Mouse (Mus musculus) lung, postnatal 4 days (tissue): ENCODE results near the gene Nf1.
"Not testable (repeated sequence)": the region's sequence is repeated elsewhere in the genome, so short reads cannot be mapped to it uniquely, and the experiment has no call there.

Source experiments
- DNase-seq, 2 experiments: peaks; one replicate each; pipeline ENCODE4 v3.0.0; 2021

The Nf1 gene

DNA sequence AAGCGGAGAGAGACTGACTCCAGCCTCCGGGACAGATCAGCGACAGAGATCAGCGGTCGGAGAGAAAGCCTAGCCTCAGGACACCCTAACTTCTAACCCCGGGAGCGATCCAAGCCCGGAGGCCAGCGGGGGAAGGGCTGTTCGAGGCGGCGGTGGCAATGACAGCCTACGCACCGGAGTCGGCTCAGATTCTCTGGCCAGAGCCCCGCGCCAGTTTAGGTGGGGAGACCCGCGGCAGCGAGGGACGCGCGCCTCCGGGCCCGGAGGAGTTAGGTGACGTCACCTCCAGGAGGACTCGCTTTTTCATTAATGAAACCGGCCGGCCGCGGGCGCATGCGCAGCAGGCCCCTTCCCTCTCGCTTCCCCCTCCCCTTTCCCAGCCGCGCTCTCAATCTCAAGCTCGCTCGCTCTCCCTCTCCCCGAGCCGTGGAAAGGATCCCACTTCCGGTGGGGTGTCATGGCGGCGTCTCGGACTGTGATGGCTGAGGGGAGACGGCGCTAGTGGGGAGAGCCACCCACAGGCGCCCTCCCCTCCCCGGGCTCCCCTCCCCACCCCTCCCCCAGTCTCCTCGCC is at the start of gene Nf1:
Gene Nf1 (plus strand): TSS at position 460 of the 574 bp plus-strand sequence.
- DNase-seq: peak; percentile 96 to 97

DNA sequence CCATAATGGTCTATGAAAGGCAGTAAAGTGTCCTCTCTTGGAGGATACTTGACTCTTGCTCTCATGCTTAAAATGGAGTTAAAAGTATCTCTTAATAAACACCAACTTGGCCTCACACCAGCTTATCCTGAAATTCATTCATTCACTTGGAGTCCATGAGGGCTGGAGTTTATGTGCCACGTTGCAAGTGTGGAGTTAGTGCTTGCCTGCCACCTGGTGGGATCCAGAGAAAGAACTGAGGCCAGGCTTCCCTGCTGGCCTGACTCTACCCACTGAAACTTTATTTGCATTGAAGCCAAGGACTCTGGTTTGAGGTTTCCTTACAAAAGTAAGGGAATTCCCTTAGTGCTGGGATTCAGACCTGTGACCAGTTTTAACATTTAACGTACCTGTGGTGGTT is 49.0 kb upstream of the Nf1 start:
- peak; percentile 65 to 69 for DNase-seq

DNA sequence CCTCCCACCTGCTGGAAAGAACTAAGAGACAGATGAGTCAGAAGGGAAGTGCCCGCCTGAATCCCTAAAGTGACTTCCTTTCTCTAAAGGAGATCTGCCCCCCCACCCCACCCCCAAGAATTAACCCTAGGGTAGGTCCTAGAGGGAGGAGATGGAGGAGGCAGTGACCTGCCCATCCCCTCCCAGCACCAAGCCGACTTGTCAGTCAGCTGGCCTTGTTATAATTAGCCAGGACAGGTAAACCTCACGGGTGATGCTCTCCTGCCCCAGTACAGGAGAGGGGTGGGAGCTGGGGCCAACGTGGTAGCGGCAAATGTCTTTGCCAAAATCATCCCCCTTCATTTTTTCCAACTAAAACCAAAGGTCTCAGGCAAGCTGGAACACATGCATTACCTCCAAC is 47.8 kb upstream of the Nf1 start:
- no peak for DNase-seq

DNA sequence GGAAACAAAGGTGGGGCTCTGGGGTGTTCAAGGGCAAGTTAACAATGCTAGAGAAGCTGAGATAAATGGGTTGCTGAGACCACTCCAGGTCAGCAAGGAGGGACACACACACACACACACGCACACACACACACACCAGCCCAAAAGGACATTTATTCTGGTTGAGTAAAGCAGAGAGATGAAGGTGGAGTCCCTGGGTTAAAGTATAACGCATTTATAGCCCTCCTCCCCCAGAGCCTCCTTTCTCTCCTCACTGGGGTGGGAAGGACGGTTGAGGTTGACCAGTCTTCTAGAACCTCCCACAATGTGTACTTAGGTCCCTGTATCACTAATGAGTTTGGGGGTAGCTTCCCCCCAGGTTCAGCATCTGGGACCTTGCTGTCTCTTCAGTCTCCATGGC is 47.4 kb upstream of the Nf1 start:
- no peak for DNase-seq

DNA sequence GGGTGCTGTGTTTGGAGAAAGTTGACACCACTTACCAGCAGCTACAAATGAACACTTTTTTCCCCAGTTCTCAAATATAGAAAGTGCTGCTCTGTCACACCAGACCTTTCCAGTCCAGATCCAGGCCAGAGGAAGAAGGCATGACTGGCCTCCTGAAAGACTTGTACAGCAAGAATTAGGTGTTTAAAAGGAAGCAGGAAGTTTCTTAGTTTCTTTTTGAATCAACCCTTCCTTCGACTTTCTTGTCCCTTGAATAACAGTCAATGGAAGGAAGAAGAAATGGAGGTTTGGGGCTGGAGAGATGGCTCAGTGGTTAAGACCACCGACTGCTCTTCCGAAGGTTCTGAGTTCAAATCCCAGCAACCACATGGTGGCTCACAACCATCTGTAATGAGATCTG is 46.5 kb upstream of the Nf1 start:
- DNase-seq: no peak

DNA sequence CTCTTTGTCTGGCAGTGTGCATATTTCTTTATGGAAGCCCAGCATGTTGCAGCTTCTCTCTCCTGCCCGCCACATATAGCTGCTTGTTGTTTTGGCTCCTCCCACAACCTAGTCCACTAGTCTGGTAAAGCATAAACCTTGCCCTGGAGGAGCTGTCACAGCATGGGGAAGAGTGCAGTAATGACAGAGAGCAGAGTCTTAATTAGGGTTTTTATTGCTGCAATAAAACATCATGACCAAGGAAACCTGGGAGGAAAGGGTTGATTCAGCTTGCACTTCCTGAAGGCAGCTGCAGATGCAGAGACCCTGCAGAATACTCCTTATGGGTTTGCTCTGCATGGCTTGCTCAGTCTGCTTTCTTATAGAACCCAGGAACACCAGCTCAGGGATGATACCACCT is 45.5 kb upstream of the Nf1 start:
- DNase-seq: no peak

DNA sequence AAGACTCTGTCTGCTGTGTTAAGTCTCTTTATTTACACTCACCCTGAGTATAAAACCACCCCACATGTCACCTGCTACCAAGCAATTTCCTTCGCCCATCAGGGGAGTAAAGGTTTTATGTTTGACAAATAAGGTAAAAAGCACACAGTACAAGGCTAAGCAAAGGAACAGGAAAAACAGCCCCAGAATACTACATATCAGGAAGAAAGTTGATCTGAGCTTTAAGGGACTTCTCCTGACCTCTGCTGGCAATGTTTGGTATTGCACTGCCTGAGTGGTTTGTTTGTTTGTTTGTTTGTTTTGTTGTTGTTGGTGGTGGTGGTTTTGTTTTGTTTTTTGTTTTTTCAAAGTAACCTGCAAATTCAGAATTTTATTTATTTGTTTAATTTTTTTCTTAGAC is 43.3 kb upstream of the Nf1 start:
- DNase-seq: peak in 1 of 2 experiments; percentile 59

DNA sequence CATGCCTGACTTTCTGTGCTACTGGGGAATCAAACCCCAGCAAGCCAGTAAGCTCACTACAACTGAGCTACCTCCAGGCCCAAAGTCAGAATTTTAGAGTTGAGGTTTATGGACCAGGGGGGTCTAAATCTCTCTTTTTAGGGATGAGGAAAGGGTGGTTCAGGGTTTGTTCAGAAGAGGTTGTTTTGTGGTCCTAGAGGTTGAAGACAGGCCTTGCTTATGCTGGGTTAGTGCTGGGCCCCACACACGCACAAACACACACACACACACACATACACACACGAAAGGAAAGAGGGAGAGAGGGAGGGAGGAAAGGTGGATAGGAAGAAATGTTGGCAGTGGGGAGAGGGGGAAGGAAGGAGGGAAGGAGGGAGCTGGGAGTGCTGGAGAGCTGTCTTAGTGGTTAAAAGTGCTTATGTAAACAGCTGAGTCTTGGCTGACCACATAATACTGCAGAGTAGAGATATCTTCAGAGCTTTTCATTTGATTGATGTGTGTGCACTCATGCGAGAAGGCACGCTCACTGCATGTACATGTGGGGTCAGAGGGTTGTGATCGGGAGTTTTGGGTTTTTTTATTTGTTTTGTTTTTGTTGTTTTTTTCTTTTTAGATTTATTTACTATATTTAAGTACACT is 42.5 kb upstream of the Nf1 start, which contains the start of gene Gm9964:
Gene Gm9964 (minus strand): TSS at position 51 of the 636 bp plus-strand sequence.
- no peak for DNase-seq

DNA sequence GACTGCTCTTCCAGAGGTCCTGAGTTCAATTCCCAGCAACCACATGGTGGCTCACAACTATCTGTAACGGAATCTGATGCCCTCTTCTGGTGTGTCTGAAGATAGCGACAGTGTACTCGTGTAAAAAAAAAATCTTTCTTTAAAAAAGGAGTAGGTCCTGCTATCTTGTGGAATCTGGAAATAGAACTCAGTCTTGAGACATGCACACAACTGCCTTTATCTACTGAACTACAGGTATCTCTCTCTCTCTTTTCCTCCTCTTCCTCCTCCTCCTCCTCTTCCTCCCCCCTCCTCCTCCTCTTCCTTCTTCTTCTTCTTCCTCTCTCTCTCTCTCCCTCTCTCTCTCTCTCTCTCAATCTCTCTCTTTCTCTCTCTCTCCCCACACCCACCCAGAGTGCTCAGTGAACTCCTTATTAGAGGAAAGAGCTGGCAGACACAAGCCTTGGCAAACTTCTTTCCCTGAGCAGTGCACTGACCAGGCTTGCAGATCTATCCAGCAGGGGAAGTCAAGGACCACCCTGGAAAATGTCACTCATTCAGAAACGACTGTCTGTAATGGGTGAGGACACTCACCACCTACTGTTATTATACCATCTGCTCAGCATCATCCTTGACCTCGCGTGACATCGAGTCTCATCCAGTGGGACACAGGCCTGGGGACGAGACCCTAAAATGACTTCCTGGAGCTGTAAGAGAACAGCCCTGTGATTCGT is 39.6 kb upstream of the Nf1 start:
- no peak for DNase-seq

DNA sequence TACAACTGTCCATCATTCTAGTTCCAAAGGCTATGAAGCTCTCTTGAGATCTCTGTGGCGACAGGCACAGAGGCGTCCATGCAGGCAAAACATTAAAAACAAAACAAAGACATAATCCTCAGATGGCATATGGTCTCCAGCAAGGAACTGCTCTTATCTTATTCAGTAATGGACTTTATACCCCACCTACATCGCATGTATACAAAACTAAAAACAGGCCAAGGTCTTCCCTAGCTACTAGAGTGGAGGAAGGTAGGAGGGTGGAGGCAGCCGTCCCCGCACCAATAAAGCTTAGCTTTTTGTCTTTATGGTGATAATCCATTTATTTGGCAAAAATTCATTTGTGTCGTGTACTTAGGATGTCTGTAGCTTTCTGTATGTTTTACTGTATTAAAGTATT is 36.4 kb upstream of the Nf1 start:
- DNase-seq: no peak

DNA sequence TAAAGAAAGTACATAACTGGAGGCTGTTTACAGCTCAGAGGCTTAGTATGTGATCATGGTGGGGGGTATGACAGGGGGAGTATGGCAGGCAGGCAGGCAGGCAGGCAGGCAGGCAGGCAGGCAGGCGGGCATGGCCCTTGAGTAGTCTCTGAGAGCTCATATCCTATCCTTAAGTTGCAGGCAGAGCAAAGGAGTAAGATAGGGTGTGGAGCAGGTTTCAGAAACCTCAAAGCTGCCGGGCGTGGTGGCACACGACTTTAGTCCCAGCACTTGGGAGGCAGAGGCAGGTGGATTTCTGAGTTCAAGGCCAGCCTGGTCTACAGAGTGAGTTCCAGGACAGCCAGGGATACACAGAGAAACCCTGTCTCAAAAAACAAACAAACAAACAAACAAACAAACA is 35.2 kb upstream of the Nf1 start:
- DNase-seq: not testable (repeated sequence)

DNA sequence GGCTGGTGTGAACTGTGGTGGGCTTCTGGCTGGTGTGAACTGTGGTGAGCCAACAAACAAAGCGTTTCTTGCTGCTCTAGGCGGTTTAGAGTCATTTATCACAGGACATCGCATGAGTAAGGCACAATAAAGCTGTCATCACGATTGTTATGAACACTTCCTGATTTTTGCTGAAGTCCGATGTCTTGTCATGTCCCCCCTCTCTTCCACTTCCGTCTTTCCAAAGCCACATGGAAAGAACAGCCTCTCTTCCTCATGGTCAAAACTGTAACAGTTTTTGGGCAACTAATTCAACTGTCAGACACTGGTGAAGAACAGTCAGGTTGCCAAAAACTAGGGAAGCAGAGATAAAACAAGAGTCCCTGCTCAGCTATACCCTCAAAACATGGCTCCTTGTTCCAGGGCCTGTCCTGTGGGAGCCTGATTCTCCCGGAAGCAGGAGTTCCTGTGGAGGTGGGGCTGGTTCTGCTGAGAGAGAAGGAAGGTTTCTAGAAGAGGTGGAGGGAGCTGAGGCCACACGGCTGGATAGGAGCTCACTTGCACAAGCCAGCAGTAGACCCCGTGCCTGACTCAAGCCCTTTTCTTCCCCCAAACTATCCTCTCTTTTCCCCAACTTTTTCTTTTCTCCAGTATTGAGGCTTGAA is 33.7 kb upstream of the Nf1 start:
- peak; percentile 21 to 31 for DNase-seq

DNA sequence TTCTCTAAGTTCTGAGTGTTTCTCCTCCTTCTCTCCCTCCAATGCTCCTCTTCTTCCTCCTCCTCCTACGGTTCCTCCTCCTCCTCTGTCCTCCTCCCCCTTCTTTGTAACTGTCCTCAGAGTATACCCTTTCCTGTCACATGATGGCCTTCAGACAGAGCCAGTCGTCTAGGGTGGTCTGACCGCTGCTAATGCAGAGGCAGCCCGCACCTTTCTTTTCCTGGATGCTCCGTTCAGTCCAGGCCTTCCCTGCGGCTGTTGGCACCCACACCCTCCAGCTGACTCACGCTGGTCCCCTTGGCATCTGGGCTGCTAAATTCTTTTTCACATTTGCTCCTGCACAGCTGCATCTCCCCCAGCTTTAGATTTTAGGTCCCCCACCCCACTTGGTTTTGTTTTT is 33.0 kb upstream of the Nf1 start:
- DNase-seq: peak; percentile 50 to 60

DNA sequence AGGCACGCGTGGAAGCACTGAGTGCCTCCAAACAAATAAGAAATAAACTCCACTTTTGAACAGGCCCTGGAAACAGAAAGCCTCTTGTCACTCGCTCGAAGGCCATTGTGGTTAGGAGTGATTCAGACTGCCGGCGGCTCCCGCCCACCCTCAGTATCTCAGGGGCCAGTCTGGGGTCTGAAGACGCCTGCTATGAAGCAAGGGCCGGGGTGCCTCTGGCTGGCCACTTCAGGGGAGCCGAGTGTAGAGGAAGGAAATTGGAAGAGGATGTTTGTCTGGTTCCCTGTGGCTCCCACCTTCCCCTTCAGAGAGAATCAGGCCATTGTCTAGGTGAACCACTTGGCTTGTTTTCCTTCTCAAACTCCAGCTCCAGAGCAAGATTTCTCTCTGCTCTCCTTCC is 32.5 kb upstream of the Nf1 start:
- DNase-seq: peak; percentile 75 to 83

DNA sequence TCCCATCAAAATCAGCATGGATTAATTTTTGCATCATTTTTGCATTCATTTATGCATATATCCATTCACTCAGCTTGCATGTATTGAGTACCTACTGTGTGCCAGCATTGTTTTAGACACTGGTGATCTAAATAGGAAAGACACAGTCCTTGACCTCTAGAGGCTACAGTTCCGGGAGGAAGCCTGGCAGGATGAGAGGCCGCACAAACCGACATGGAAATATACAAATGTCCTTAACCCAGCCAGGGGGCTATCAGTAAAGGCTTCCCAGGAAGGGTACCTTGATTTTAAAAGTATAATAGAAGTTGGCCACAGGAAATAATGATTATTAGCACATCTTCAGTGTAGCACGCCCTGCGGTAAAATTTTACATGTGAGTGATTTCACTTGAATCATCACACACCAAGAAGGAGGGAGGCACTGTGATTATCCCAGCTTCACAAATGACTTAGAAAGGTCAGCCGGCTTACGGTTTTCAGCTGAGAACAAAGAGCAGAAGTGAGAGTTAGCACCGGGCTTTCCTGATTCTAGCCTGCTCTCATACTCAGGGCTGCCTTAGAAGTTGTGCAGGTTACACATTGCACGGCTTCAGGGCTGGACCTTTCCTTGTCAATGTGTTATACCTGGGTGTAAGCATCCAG is 31.8 kb upstream of the Nf1 start:
- DNase-seq: peak; percentile 20 to 32

DNA sequence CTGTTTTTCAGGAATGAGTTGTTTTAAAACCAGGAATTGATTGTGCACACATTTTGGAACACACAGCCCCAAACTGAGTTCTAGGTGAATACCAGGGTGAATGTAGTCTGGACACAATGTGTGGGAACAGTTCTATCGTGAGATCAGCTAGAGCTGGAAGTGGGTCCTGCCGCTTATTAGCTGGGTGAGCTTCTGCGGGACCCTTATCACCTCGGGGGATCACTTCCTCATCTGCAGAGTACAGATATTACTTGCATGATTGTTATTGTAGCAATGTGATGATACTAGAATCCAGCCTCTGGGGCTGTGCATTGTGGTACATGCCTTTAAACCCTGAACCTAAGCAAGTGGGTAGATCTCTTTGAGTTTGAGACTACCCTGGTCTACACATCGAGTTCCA is 29.0 kb upstream of the Nf1 start:
- no peak for DNase-seq

DNA sequence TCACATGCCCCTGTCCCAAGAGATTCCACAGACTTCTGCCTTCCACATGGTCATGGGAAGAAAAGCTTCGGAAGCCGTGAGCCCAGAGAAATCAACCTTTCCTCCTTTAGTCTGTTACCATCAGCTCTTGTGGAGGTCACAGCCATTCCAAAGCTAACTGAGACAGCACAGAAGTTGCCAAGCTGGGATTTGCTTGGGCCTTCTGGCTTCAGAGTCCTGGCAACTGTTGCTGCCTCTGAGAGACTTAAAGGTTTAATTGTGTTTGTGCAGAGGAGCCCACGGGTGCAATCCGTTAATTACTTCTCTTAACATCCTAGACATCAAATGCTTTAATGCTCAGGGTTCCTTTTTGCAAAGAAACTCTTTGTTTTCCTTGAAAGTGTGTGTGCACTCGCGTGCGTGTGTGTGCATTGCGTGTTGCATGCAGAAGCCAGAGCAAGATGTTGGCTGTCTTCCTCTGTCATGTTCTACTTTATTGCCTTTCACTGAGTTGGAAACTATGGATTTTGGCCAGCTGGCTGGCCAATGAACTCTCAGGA is 22.6 kb upstream of the Nf1 start:
- no peak for DNase-seq

DNA sequence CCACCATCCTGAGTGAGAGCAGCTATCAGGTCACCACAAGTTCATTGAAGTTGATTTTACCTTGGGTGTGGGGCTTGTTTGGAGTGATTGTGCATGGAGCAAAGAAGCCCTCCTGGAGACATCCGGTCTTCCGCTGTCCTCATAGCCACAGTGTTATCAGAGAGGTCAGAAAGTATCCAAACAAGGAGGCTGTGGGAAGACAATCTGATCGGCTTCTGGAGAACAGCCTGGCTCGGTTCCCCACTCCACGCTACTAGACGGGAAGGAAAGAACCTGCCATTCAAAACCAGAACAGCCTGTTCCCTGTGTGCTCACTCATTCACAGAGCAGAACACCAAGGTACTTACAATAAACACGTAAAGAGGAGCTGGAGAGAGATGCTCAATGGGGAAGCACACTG is 19.7 kb upstream of the Nf1 start:
- DNase-seq: peak; percentile 11 to 45

DNA sequence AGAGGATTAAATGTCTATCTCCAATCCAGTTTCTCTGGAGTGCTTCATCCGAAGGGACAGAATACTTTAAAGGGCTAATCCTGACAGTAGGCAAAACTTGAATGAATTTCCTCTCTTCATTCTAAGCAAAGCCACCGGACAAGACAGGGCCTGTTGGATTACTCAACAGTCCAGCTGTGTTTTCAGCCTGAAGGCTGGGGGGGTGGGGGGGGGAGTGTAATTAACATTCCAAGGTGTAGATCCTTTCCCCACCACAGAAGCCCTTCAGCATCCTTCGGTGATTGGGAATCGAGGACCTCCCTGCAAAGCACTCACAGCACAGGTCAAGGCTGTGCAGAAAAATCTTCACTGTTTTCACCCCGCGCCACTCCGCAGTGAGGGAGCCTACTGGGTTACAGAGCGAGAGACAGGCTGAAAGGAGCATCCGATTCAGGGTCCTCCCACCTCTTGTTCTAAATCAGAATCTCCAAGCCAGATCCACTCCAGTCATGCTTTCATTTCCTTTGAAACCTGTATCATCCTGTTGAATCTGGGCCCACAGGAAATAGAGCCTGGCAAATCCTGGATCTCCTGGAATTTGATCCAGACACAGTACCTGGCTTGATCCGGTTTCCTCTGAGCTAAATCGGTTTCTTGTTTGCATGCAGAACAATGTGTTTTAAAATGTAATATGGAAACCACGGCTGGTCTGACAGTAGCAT is 15.4 kb upstream of the Nf1 start:
- DNase-seq: no peak

DNA sequence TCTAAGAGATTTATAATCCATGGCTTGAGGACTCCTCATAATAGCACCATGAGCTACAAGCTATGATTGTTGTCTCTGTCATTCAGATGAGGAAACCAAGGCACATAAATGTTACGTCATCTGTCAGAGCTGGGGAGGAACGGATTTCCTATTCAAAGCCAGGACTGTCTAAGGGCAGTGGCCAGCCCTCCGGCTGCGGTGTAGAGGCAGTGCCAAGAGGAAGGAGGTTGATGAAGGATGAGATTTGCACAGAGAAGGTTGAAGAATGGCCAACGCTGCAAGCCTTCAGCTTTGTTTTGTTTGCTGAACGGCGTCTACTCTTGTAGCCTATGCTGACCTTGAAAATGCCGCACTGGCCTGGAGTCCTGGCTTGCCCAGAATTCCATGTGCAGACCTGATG is 13.8 kb upstream of the Nf1 start:
- peak; percentile 21 to 49 for DNase-seq

DNA sequence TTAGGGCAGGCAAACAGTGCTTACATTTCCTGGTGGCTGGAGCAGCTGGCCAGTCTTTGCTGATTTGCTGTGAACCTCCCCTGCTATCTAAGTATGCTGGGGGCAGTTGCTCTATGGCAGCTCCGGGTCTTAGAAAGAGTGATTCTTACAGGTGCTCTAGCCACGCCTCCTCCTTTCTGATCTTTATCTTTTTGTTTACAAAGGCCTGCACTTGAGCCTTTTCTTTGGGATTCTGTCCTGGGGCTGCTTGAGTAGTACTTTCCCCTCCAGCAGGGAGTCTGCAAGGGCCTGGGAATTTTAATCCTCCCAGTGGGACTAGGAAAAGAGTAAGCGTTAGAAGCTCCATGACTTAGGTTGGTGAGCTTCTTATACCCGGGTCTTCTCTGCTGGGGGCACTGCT is 12.4 kb upstream of the Nf1 start:
- no peak for DNase-seq

DNA sequence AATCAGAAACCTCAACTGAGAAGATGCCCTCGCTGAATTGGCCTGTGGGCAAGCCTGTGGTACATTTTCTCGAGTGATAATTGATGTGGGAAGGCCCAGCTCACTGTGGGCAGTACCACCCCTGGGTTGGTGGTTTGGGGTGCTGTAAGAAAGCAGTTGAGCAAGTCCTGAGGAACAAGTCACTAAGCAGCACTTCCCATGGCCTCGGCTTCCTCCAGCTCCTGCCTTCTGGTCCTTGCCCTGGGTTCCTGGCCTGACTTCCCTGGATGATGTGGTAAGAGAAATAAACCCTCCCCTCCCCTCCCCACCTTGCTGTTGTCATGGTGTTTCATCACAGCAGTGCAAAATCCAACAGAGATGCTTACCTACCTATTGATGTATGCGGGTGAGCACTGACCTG is 11.4 kb upstream of the Nf1 start:
- DNase-seq: no peak
